Mouse (Mus musculus) limb, embryonic 11.5 days (tissue): ENCODE data around the gene Odf3. TPM values are rescaled to one million over a fixed set of nuclear protein-coding genes. Genes with fewer than 3 reads are reported as not detected.

Experiments
- ATAC-seq: fragments of 200-750 bp; cut with Nextera tagmentation; 2 replicates; pipeline ENCODE4 v1.8.0; 2017; ENCODE audit warnings: low read depth; ENCODE audit not compliant: insufficient number of reproducible peaks, low FRiP score, low TSS enrichment
- DNase-seq: peaks from one replicate; pipeline ENCODE4 v3.0.0-alpha.2; 2015; ENCODE audit warnings: low spot score
- H3K27ac ChIP-seq: fragments of 300-500 bp; sonication (generic); replicated peaks from 2 replicates; pipeline ENCODE4 v1.5.1; 2014; ENCODE audit warnings: low read depth, mild to moderate bottlenecking, low read length
- H3K27me3 ChIP-seq: fragments of 300-500 bp; sonication (generic); 2 replicates; pipeline ENCODE4 v1.6.1; 2014; ENCODE audit warnings: mild to moderate bottlenecking, low read length, mixed read lengths; ENCODE audit not compliant: control insufficient read depth, insufficient read depth
- H3K36me3 ChIP-seq: fragments of 300-500 bp; sonication (generic); 2 replicates; pipeline ENCODE4 v1.6.1; 2014; ENCODE audit warnings: mild to moderate bottlenecking, low read length, moderate library complexity, mixed read lengths; ENCODE audit not compliant: control insufficient read depth, insufficient read depth
- H3K4me1 ChIP-seq: fragments of 300-500 bp; sonication (generic); 2 replicates; pipeline ENCODE4 v1.6.1; 2014; ENCODE audit warnings: low read length, mixed read lengths; ENCODE audit not compliant: control insufficient read depth, insufficient read depth
- H3K4me2 ChIP-seq: fragments of 300-500 bp; sonication (generic); 2 replicates; pipeline ENCODE4 v1.6.1; 2014; ENCODE audit warnings: low read depth, mild to moderate bottlenecking, moderate library complexity; ENCODE audit not compliant: severe bottlenecking
- H3K4me3 ChIP-seq: fragments of 300-500 bp; sonication (generic); 2 replicates; pipeline ENCODE4 v1.5.1; 2014; ENCODE audit warnings: low read depth, low read length
- H3K9ac ChIP-seq: fragments of 300-500 bp; sonication (generic); 2 replicates; pipeline ENCODE4 v1.6.1; 2014; ENCODE audit warnings: mild to moderate bottlenecking, low read length
- H3K9me3 ChIP-seq: fragments of 300-500 bp; sonication (generic); 2 replicates; pipeline ENCODE4 v1.6.1; 2016; ENCODE audit warnings: low read length; ENCODE audit not compliant: control insufficient read depth
- WGBS: fragments of 180-500 bp; shearing (Covaris S2); extraction: QIAGEN DNeasy Blood & Tissue Kit; methylation state at CpG from one replicate; pipeline ENCODE4 v1.1.7; 2014; 5-methylcytosine and 5-hydroxymethylcytosine counted together
- polyA plus RNA-seq: library from polyadenylated mRNA; unstranded; fragments of >200 nt; fragmentation: Nextera tagmentation; extraction: Ambion mirVana; gene quantifications from 2 replicates; pipeline ENCODE4 v1.2.1, GENCODE M21; 2014

Gene Odf3
- not detected in 2 replicates for polyA plus RNA-seq

DNA sequence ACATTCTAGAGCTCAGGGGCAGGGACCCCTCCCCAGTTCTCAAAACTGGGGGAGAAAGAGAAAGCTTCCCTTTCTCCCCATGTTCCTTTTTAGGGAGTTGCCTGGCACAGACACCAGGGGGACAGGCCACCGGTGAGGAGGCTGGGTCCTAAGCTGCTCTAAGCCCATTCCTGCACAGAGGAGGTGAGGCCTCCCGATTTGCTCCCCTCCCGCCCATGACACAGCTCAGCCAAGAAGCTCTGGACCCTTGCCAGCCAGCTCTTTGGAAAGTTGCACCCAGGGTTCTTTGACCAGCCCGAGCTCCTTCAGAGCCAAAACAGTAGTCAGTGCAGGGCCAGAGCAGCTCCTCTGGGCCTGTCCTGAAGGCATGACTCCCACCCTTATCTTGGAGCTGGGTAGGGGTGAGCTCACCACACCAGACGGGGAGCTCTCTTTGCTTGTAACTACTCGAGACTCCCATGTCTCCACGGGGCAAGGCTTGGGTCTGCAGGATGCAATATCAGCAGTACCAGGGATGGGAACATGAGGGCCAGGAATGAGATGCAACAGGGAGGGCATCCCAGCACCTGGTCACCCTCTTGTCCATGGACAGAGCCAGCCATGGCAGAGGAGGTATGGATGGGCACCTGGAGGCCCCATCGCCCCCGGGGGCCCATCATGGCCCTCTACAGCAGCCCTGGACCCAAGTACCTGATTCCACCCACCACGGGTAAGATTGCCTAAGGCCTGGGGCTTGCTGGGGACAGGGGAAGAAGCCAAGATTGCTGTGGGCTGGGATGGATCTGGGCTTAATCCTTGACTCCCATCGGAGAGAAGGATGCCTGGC lies at the start of gene Odf3:
Gene Odf3, plus strand, starts transcription at position 51 of the 826 bp plus-strand sequence.
- H3K9ac ChIP-seq: no peak within 1 kb of the TSS
- H3K4me2 ChIP-seq: no peak within 1 kb of the TSS
- no peaks in the 10 kb centered on the region for H3K4me1 ChIP-seq
- H3K27me3 ChIP-seq: no peaks in the 10 kb centered on the region
- WGBS: 75% methylated on average over 11 of the region's 11 CpGs
- H3K27ac ChIP-seq: no peak within 1 kb of the TSS
- peaks cover 8% of the 10 kb centered on the region; the same call in 1 of the 2 replicates for H3K36me3 ChIP-seq
- ATAC-seq: no peak
- no peak within 1 kb of the TSS for H3K4me3 ChIP-seq
- H3K9me3 ChIP-seq: no peaks in the 10 kb centered on the region
- DNase-seq: no peak

DNA sequence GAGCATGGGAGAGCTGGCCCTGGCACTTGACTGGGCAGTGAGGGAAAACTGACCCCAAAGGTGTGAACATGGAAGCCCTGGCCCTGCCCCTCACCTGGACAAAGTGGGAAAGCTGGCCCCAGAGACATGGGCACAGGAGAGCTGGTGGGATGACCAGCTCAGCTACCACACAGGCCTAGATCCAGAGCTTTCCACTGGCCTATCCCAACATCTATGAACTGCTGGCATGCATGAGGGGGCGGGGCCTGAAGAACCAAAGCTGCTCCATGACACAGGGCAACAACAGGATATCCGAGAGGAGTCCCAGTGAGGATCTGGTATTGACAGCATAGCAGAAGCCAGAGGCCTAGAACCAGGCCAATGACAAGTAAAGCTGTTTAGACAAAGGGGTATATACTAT lies 49.4 kb upstream of the Odf3 start:
- Histone ChIP-seq H3K4me3 (no peak overlapping the region), H3K27me3 (no peaks in the 10 kb centered on the region), H3K36me3 (no peaks in the 10 kb centered on the region), H3K4me2 (no peak overlapping the region), H3K9me3 (no peaks in the 10 kb centered on the region), H3K4me1 (no peaks in the 10 kb centered on the region), H3K9ac (no peak overlapping the region), H3K27ac (no peak overlapping the region)
- no peak for DNase-seq
- ATAC-seq: no peak
- WGBS: 84% methylated on average over 2 of the region's 2 CpGs

DNA sequence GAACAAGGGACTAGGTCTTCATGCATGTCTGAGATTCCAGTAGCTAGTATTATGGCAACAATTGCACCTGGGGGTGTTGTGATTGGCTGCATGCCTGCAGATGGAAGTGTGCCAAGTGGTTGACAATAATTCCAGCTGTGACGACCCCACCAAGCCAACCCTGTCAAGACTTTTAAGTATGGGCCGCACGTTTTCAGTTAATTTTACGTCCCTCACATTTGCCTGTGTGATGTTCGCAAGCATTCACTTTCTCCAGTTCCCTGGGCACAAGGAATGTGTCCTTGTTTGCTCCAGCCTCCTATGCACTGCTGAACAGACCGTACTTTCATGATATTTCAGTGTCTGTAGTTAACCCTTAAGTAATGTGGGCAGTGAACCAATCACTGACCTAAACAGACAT lies 45.0 kb upstream of the Odf3 start:
- no peaks in the 10 kb centered on the region for H3K36me3 ChIP-seq
- H3K4me1 ChIP-seq: no peaks in the 10 kb centered on the region
- H3K27ac ChIP-seq: no peak overlapping the region
- H3K4me3 ChIP-seq: no peak overlapping the region
- H3K9ac ChIP-seq: no peak overlapping the region
- H3K27me3 ChIP-seq: no peaks in the 10 kb centered on the region
- H3K4me2 ChIP-seq: no peak overlapping the region
- ATAC-seq: no peak
- no peak for DNase-seq
- WGBS: 72% methylated on average over 6 of the region's 6 CpGs
- no peaks in the 10 kb centered on the region for H3K9me3 ChIP-seq

DNA sequence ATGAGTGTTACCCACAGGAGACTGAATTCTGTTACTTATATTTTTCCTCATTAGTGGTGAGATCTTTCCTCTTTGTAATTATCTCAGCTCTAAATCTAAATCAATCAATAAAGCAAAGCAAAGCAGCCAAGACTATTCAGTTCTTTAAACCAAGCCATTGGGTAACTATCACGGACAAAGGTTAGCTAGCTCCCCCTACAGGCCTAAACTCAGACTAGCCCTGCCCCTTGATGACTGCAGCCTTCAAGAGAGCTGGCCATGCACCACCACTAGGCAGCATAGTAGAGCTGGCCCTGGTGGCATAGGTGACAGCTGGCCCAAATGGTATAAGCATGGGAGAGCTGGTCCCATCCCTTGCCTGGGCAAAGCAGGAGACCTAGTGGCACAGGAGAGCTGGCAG lies 41.9 kb upstream of the Odf3 start:
- Histone ChIP-seq H3K4me2 (no peak overlapping the region), H3K36me3 (no peaks in the 10 kb centered on the region), H3K9me3 (no peaks in the 10 kb centered on the region), H3K4me1 (no peaks in the 10 kb centered on the region), H3K27ac (no peak overlapping the region), H3K9ac (no peak overlapping the region), H3K4me3 (no peak overlapping the region), H3K27me3 (no peaks in the 10 kb centered on the region)
- ATAC-seq (no peak), DNase-seq (peak; percentile 31)
- whole genome bisulfite sequencing: 19% methylated on average over 1 of the region's 1 CpGs

DNA sequence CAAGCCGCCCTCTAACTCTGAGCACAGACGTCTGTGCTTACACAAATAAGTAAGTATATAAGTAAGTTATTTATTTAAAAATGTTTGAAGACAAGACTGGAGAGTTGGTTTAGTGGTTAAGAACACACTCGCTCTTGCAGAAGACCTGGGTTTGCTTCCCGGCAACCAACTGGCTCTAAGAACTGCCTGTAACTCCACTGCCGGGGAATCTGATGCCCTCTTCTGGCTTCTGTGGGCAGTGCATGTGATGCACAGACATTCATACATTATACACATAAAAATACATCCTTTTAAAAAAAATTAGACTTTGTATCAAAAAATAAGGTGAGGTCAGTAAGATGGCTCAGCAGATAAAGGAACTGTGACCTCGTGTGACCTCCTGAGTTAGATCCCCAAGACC lies 37.1 kb upstream of the Odf3 start:
- 93% methylated on average over 6 of the region's 6 CpGs for WGBS
- Histone ChIP-seq H3K4me1 (no peaks in the 10 kb centered on the region), H3K9me3 (no peaks in the 10 kb centered on the region)

DNA sequence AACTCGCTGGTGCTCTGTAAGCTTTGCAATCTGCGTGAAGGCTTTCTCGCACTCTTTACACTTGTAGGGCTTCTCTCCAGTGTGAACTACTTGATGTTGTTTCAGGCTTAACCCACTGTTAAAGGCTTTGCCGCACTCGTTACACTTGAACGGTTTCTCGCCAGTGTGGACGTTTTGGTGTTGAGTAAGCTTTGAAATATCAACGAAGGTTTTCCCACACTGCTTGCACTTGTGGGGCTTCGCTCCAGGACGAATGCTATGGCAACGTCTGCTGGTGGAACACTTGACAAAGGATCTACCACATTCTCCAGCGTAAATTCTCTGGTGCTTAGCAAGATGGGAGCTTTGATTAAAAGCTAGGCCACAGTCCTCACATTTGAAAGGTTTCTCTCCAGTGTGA lies 35.9 kb upstream of the Odf3 start:
- no peak overlapping the region for H3K4me3 ChIP-seq
- no peaks in the 10 kb centered on the region for H3K27me3 ChIP-seq
- H3K9ac ChIP-seq: no peak overlapping the region
- ATAC-seq (no peak), DNase-seq (no peak)
- no peak overlapping the region for H3K4me2 ChIP-seq
- H3K9me3 ChIP-seq: no peaks in the 10 kb centered on the region
- H3K36me3 ChIP-seq: no peaks in the 10 kb centered on the region
- WGBS: 93% methylated on average over 13 of the region's 13 CpGs
- no peak overlapping the region for H3K27ac ChIP-seq
- no peaks in the 10 kb centered on the region for H3K4me1 ChIP-seq

More for the DNA sequence above, 37.1 kb upstream of the Odf3 start:
- H3K9ac ChIP-seq: no peak overlapping the region
- H3K4me3 ChIP-seq: no peak overlapping the region
- H3K27ac ChIP-seq: no peak overlapping the region
- DNase-seq (no peak), ATAC-seq (no peak)
- no peaks in the 10 kb centered on the region for H3K36me3 ChIP-seq
- no peaks in the 10 kb centered on the region for H3K27me3 ChIP-seq
- no peak overlapping the region for H3K4me2 ChIP-seq

DNA sequence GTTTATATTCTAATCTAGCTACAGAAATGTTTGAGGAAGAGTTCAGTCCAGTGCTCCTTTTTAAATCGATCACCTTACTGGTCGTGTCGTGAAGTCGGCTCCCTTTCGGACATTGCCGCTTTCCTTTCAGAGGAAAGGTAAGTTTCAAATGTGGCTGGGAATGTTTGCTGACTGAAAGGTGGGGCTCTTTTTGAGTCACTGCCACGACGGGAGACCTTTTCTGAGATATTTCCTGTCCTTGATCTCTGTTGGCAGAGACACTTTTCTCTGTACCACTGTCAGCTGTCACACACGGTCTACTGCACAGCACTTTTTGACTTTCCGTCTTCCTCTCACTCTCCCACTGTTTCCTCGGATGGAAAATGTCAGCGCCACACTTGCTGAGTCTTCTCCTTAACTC lies 34.8 kb upstream of the Odf3 start:
- no peak overlapping the region for H3K27ac ChIP-seq
- no peaks in the 10 kb centered on the region for H3K36me3 ChIP-seq
- no peaks in the 10 kb centered on the region for H3K9me3 ChIP-seq
- no peak overlapping the region for H3K4me2 ChIP-seq
- no peaks in the 10 kb centered on the region for H3K27me3 ChIP-seq
- ATAC-seq: no peak
- no peak overlapping the region for H3K9ac ChIP-seq
- no peaks in the 10 kb centered on the region for H3K4me1 ChIP-seq
- WGBS: 93% methylated on average over 12 of the region's 12 CpGs
- no peak overlapping the region for H3K4me3 ChIP-seq
- peak; percentile 6 for DNase-seq

DNA sequence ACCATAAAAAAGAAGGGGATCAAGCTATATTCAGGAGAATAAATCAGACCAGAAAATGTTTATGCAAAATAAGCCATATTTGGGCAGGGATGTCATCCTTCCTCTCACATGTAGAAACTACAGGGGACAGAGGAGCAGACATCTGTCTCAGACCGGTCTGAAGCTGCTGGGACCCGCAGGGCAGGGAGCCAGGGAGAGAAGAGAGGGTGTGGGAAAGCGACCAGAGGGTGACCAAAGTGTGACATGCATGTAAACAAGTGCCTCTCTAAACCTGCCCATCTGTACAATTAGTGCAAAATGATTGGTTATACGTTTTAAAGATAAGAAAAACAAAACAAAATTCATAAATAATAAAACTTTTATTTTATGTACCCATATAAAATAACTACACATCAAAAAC lies 27.4 kb upstream of the Odf3 start:
- DNase-seq (no peak), ATAC-seq (no peak)
- Histone ChIP-seq H3K9me3 (no peaks in the 10 kb centered on the region), H3K4me2 (no peak overlapping the region), H3K27ac (no peak overlapping the region), H3K36me3 (no peaks in the 10 kb centered on the region), H3K4me1 (no peaks in the 10 kb centered on the region), H3K27me3 (no peaks in the 10 kb centered on the region), H3K9ac (no peak overlapping the region), H3K4me3 (no peak overlapping the region)
- WGBS: 81% methylated on average over 4 of the region's 4 CpGs

DNA sequence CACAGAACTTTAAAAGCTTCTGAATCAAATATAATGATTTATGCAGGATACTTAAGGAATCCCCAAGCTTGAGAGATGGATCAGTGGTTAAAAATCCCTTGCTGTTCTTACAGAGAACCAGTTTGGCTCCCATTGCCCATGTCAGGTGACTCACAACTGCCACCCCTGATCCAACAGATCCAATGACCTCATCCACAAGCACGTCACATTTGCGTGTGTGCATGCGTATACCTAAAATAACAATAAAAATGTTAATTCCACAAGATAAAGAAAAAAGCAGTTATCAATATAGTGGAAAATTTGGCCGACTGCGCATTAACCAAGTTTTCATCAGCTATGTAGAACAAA lies 26.3 kb upstream of the Odf3 start:
- no peak overlapping the region for H3K27ac ChIP-seq
- H3K27me3 ChIP-seq: no peaks in the 10 kb centered on the region
- no peaks in the 10 kb centered on the region for H3K36me3 ChIP-seq
- WGBS: 56% methylated on average over 5 of the region's 5 CpGs
- DNase-seq (no peak), ATAC-seq (no peak)
- H3K9me3 ChIP-seq: no peaks in the 10 kb centered on the region
- H3K4me2 ChIP-seq: peak overlapping the region; percentile 84
- H3K9ac ChIP-seq: peak overlapping the region; percentile 58
- peak overlapping the region; percentile 49 for H3K4me3 ChIP-seq
- no peaks in the 10 kb centered on the region for H3K4me1 ChIP-seq
